Mouse (Mus musculus): Measurements from ENCODE around the gene Cbfa2t3. TPM values are rescaled to one million over a fixed set of nuclear protein-coding genes. Genes with fewer than 3 reads are reported as not detected.

The Cbfa2t3 gene
- polyA plus RNA-seq, 1 experiment from 2014 or later, result 6.0 TPM

GRCm38 (mm10) chr8:122670718-122671117 is 28.2 kb downstream of the Cbfa2t3 start:
- no peak overlapping the region for H3K9ac ChIP-seq (ENCODE audit: low read length)

GRCm38 (mm10) chr8:122670001-122670400 is 28.9 kb downstream of the Cbfa2t3 start:
- H3K27ac ChIP-seq (ENCODE audit: low read depth, low read length), result no peak overlapping the region
- no peak overlapping the region for H3K4me2 ChIP-seq (ENCODE audit: low read depth, low read length, severe bottlenecking)
- H3K9ac ChIP-seq (ENCODE audit: low read length), result no peak overlapping the region
- DNase-seq (ENCODE audit: low spot score) (no peak), ATAC-seq (replicated peaks; ENCODE audit: low FRiP score) (no peak)
- 15% methylated on average over 11 of the region's 11 CpGs for WGBS
- H3K36me3 ChIP-seq (ENCODE audit: control insufficient read depth, insufficient read depth, low read length), result no peaks in the 10 kb centered on the region
- H3K9me3 ChIP-seq (ENCODE audit: control insufficient read depth, low read length), result no peaks in the 10 kb centered on the region
- no peak overlapping the region for H3K4me3 ChIP-seq (ENCODE audit: low read depth, low read length)
- H3K27me3 ChIP-seq (ENCODE audit: control insufficient read depth, insufficient read depth, low read length), result peaks cover 8% of the 10 kb centered on the region
- H3K4me1 ChIP-seq (replicated peaks; ENCODE audit: control insufficient read depth, insufficient read depth, low read length), result no peaks in the 10 kb centered on the region; the same call in 1 of the 2 replicates

More at GRCm38 (mm10) chr8:122670718-122671117, 28.2 kb downstream of the Cbfa2t3 start:
- 52% methylated on average over 3 of the region's 3 CpGs for WGBS
- ATAC-seq (replicated peaks; ENCODE audit: low FRiP score) (no peak), DNase-seq (ENCODE audit: low spot score) (no peak)
- Histone ChIP-seq H3K27ac (ENCODE audit: low read depth, low read length) (no peak overlapping the region), H3K36me3 (ENCODE audit: control insufficient read depth, insufficient read depth, low read length) (no peaks in the 10 kb centered on the region), H3K4me3 (ENCODE audit: low read depth, low read length) (no peak overlapping the region), H3K9me3 (ENCODE audit: control insufficient read depth, low read length) (no peaks in the 10 kb centered on the region), H3K27me3 (ENCODE audit: control insufficient read depth, insufficient read depth, low read length) (peaks cover 13% of the 10 kb centered on the region), H3K4me2 (ENCODE audit: low read depth, low read length, severe bottlenecking) (no peak overlapping the region), H3K4me1 (replicated peaks; ENCODE audit: control insufficient read depth, insufficient read depth, low read length) (no peaks in the 10 kb centered on the region; the same call in 1 of the 2 replicates)

DNA sequence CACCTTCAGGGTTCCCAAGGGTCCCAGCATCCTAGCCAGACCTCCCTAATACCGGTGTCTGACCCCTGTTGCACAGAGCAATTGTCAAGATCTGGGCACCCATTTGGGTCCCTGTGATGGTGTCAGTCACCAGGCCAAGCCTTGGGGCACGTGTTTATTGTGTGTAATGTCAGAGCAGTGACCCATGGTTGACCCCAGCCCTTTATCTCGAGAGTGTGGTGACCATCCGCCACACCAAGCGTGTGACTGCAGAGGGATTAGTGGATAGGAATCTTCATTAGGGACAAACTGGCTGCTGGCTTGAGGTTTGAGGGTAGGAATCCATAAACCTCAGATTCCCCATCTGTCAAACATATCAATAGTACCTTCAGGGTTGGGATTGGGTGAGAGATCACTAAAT is 29.5 kb downstream of the Cbfa2t3 start:
- Histone ChIP-seq H3K27ac (ENCODE audit: low read depth, low read length) (no peak overlapping the region), H3K9me3 (ENCODE audit: control insufficient read depth, low read length) (no peaks in the 10 kb centered on the region), H3K4me1 (replicated peaks; ENCODE audit: control insufficient read depth, insufficient read depth, low read length) (no peaks in the 10 kb centered on the region; the same call in 1 of the 2 replicates), H3K4me2 (ENCODE audit: low read depth, low read length, severe bottlenecking) (no peak overlapping the region), H3K36me3 (ENCODE audit: control insufficient read depth, insufficient read depth, low read length) (no peaks in the 10 kb centered on the region), H3K9ac (ENCODE audit: low read length) (no peak overlapping the region), H3K27me3 (ENCODE audit: control insufficient read depth, insufficient read depth, low read length) (peaks cover 8% of the 10 kb centered on the region), H3K4me3 (ENCODE audit: low read depth, low read length) (no peak overlapping the region)
- ATAC-seq (replicated peaks; ENCODE audit: low FRiP score), result no peak
- DNase-seq (ENCODE audit: low spot score), result no peak
- WGBS, result 14% methylated on average over 5 of the region's 5 CpGs

- no peaks in the 10 kb centered on the region; the same call in 1 of the 2 replicates for H3K4me1 ChIP-seq (replicated peaks; ENCODE audit: control insufficient read depth, insufficient read depth, low read length)
Observed at GRCm38 (mm10) chr8:122667854-122668253, 31.1 kb downstream of the Cbfa2t3 start.

GRCm38 (mm10) chr8:122666827-122667226 is 32.1 kb downstream of the Cbfa2t3 start:
- no peak for DNase-seq (ENCODE audit: low spot score)
- Histone ChIP-seq H3K9me3 (ENCODE audit: control insufficient read depth, low read length) (no peaks in the 10 kb centered on the region), H3K27ac (ENCODE audit: low read depth, low read length) (no peak overlapping the region), H3K27me3 (ENCODE audit: control insufficient read depth, insufficient read depth, low read length) (peaks cover 6% of the 10 kb centered on the region; the same call in 1 of the 2 replicates), H3K4me1 (replicated peaks; ENCODE audit: control insufficient read depth, insufficient read depth, low read length) (no peaks in the 10 kb centered on the region; the same call in 1 of the 2 replicates), H3K9ac (ENCODE audit: low read length) (no peak overlapping the region), H3K4me3 (ENCODE audit: low read depth, low read length) (no peak overlapping the region), H3K36me3 (ENCODE audit: control insufficient read depth, insufficient read depth, low read length) (no peaks in the 10 kb centered on the region), H3K4me2 (ENCODE audit: low read depth, low read length, severe bottlenecking) (no peak overlapping the region)
- ATAC-seq (replicated peaks; ENCODE audit: low FRiP score), result no peak
- WGBS, result 62% methylated on average over 12 of the region's 12 CpGs

More at GRCm38 (mm10) chr8:122667854-122668253, 31.1 kb downstream of the Cbfa2t3 start:
- Histone ChIP-seq H3K4me3 (ENCODE audit: low read depth, low read length) (no peak overlapping the region), H3K9ac (ENCODE audit: low read length) (no peak overlapping the region), H3K27me3 (ENCODE audit: control insufficient read depth, insufficient read depth, low read length) (peaks cover 8% of the 10 kb centered on the region), H3K9me3 (ENCODE audit: control insufficient read depth, low read length) (no peaks in the 10 kb centered on the region), H3K36me3 (ENCODE audit: control insufficient read depth, insufficient read depth, low read length) (no peaks in the 10 kb centered on the region), H3K4me2 (ENCODE audit: low read depth, low read length, severe bottlenecking) (no peak overlapping the region), H3K27ac (ENCODE audit: low read depth, low read length) (no peak overlapping the region)
- ATAC-seq (replicated peaks; ENCODE audit: low FRiP score) (no peak), DNase-seq (ENCODE audit: low spot score) (no peak)
- WGBS, result 78% methylated on average over 11 of the region's 11 CpGs

GRCm38 (mm10) chr8:122666338-122666764 is 32.6 kb downstream of the Cbfa2t3 start:
- no peak for DNase-seq (ENCODE audit: low spot score)
- H3K36me3 ChIP-seq (ENCODE audit: control insufficient read depth, insufficient read depth, low read length), result no peaks in the 10 kb centered on the region
- H3K27ac ChIP-seq (ENCODE audit: low read depth, low read length), result no peak overlapping the region
- H3K4me3 ChIP-seq (ENCODE audit: low read depth, low read length), result no peak overlapping the region
- no peaks in the 10 kb centered on the region for H3K9me3 ChIP-seq (ENCODE audit: control insufficient read depth, low read length)
- WGBS, result 75% methylated on average over 9 of the region's 9 CpGs
- no peaks in the 10 kb centered on the region; the same call in 1 of the 2 replicates for H3K4me1 ChIP-seq (replicated peaks; ENCODE audit: control insufficient read depth, insufficient read depth, low read length)
- no peak overlapping the region for H3K4me2 ChIP-seq (ENCODE audit: low read depth, low read length, severe bottlenecking)
- no peak overlapping the region for H3K9ac ChIP-seq (ENCODE audit: low read length)
- peaks cover 5% of the 10 kb centered on the region; the same call in 1 of the 2 replicates for H3K27me3 ChIP-seq (ENCODE audit: control insufficient read depth, insufficient read depth, low read length)
- no peak for ATAC-seq (replicated peaks; ENCODE audit: low FRiP score)

- Histone ChIP-seq H3K4me3 (ENCODE audit: low read depth, low read length) (no peak overlapping the region), H3K4me1 (replicated peaks; ENCODE audit: control insufficient read depth, insufficient read depth, low read length) (no peaks in the 10 kb centered on the region; the same call in 1 of the 2 replicates), H3K9ac (ENCODE audit: low read length) (no peak overlapping the region), H3K27me3 (ENCODE audit: control insufficient read depth, insufficient read depth, low read length) (peaks cover 3% of the 10 kb centered on the region; the same call in 1 of the 2 replicates), H3K9me3 (ENCODE audit: control insufficient read depth, low read length) (no peaks in the 10 kb centered on the region), H3K4me2 (ENCODE audit: low read depth, low read length, severe bottlenecking) (no peak overlapping the region), H3K27ac (ENCODE audit: low read depth, low read length) (no peak overlapping the region), H3K36me3 (ENCODE audit: control insufficient read depth, insufficient read depth, low read length) (no peaks in the 10 kb centered on the region)
- 83% methylated on average over 12 of the region's 14 CpGs for WGBS
- ATAC-seq (replicated peaks; ENCODE audit: low FRiP score), result no peak
- no peak for DNase-seq (ENCODE audit: low spot score)
Observed at GRCm38 (mm10) chr8:122665667-122666316, 33.1 kb downstream of the Cbfa2t3 start.

DNA sequence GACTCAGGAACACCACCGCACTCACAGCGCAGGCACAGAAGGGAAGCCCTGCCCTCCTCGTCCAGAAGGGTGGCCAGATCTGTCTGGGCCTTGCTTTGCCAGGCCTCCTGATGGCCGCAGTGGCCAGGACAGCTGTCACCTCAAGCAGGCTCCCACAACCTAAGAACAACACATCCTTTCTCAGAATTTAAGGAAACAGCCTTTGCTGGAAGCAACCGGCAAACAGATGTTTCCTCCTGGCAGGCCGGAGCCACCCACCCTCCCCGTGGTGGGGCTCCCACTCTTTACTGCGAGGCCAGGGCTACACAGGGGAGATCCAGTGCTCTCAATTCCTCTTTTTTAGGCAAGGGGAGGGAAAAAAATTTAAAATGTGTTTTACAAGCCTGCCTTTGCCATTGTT is 33.7 kb downstream of the Cbfa2t3 start:
- Histone ChIP-seq H3K4me3 (ENCODE audit: low read depth, low read length) (no peak overlapping the region), H3K9ac (ENCODE audit: low read length) (no peak overlapping the region), H3K9me3 (ENCODE audit: control insufficient read depth, low read length) (no peaks in the 10 kb centered on the region), H3K27me3 (ENCODE audit: control insufficient read depth, insufficient read depth, low read length) (peaks cover 3% of the 10 kb centered on the region; the same call in 1 of the 2 replicates), H3K4me2 (ENCODE audit: low read depth, low read length, severe bottlenecking) (no peak overlapping the region), H3K4me1 (replicated peaks; ENCODE audit: control insufficient read depth, insufficient read depth, low read length) (no peaks in the 10 kb centered on the region; the same call in 1 of the 2 replicates), H3K36me3 (ENCODE audit: control insufficient read depth, insufficient read depth, low read length) (no peaks in the 10 kb centered on the region), H3K27ac (ENCODE audit: low read depth, low read length) (no peak overlapping the region)
- no peak for ATAC-seq (replicated peaks; ENCODE audit: low FRiP score)
- no peak for DNase-seq (ENCODE audit: low spot score)
- 66% methylated on average over 8 of the region's 8 CpGs for WGBS

GRCm38 (mm10) chr8:122663670-122664069 is 35.2 kb downstream of the Cbfa2t3 start:
- H3K4me3 ChIP-seq (ENCODE audit: low read depth, low read length), result no peak overlapping the region
- H3K27ac ChIP-seq (ENCODE audit: low read depth, low read length), result no peak overlapping the region
- no peak for ATAC-seq (replicated peaks; ENCODE audit: low FRiP score)
- no peaks in the 10 kb centered on the region; the same call in 1 of the 2 replicates for H3K4me1 ChIP-seq (replicated peaks; ENCODE audit: control insufficient read depth, insufficient read depth, low read length)
- H3K9ac ChIP-seq (ENCODE audit: low read length), result no peak overlapping the region
- H3K27me3 ChIP-seq (ENCODE audit: control insufficient read depth, insufficient read depth, low read length), result no peaks in the 10 kb centered on the region; the same call in 1 of the 2 replicates
- DNase-seq (ENCODE audit: low spot score), result no peak
- WGBS, result 86% methylated on average over 5 of the region's 5 CpGs
- H3K36me3 ChIP-seq (ENCODE audit: control insufficient read depth, insufficient read depth, low read length), result no peaks in the 10 kb centered on the region
- H3K4me2 ChIP-seq (ENCODE audit: low read depth, low read length, severe bottlenecking), result no peak overlapping the region
- no peaks in the 10 kb centered on the region for H3K9me3 ChIP-seq (ENCODE audit: control insufficient read depth, low read length)
